In genomic region chr9:109959456-109960150, GRCm38 (mm10) we compare ENCODE assay signal across 28 mouse cellular contexts. TPM values are rescaled to one million over a fixed set of nuclear protein-coding genes. Genes with fewer than 3 reads are reported as not detected.
DNase-seq lines count a peak whose midpoint lies in the region; ATAC-seq and TF ChIP-seq lines count a peak whose summit lies in the region.
"Had no signal": no experiment of that assay in that cellular context is flagged by ENCODE, and none has a peak within 500 bp of the region (broad histone marks: within the 10 kb centered on the region; RNA-seq: fewer than 3 reads in every experiment).

No protein-coding gene starts in this region.

- H3K9ac ChIP-seq in liver, embryonic 14.5 days (replicated peaks), result no peak overlapping the region
- H3K9ac ChIP-seq: forebrain, embryonic 15.5 days; heart, embryonic 12.5 days; hindbrain, embryonic 13.5 days; limb, embryonic 12.5 days; lung, embryonic 14.5 days; midbrain, embryonic 13.5 days had no signal

- H3K4me3 ChIP-seq in layer of hippocampus, adult 2 months, result no peak overlapping the region
- H3K4me3 ChIP-seq in liver, embryonic 14.5 days (ENCODE audit: insufficient read depth in 1 of 2, low read depth in 2 of 2, low read length in 2 of 2), result no peak overlapping the region
- H3K4me3 ChIP-seq: embryonic facial prominence, embryonic 10.5 days; forebrain, embryonic 15.5 days; heart, embryonic 12.5 days; hindbrain, embryonic 13.5 days; limb, embryonic 12.5 days; megakaryocyte, embryonic 14.5 days; midbrain, embryonic 13.5 days had no signal

- H3K4me2 ChIP-seq in liver, embryonic 14.5 days (ENCODE audit: low read depth), result peak overlapping the region; percentile 29; the same call in 1 of the 2 replicates
- H3K4me2 ChIP-seq: forebrain, embryonic 15.5 days; heart, embryonic 12.5 days; hindbrain, embryonic 13.5 days; limb, embryonic 12.5 days; lung, embryonic 14.5 days; midbrain, embryonic 13.5 days had no signal

- 0 out of 4 replicates have a peak, but pooled peaks cover 0 to 2% of the 10 kb centered on the region in 2 experiments for H3K4me1 ChIP-seq in liver, embryonic 14.5 days (replicated peaks; ENCODE audit: control insufficient read depth in 2 of 2, insufficient read depth in 2 of 2, low read length in 1 of 2)
- H3K4me1 ChIP-seq: forebrain, embryonic 15.5 days; hindbrain, embryonic 13.5 days; limb, embryonic 12.5 days; midbrain, embryonic 13.5 days had no signal

- no peaks in the 10 kb centered on the region for H3K9me3 ChIP-seq in liver, embryonic 14.5 days (ENCODE audit: control insufficient read depth, low read length)
- H3K9me3 ChIP-seq: embryonic facial prominence, embryonic 10.5 days; forebrain, embryonic 15.5 days; heart, embryonic 12.5 days; hindbrain, embryonic 13.5 days; limb, embryonic 12.5 days; megakaryocyte, embryonic 14.5 days; midbrain, embryonic 13.5 days had no signal

- no peaks in the 10 kb centered on the region for H3K27me3 ChIP-seq in liver, embryonic 14.5 days (ENCODE audit: control insufficient read depth, insufficient read depth, low read length)
- H3K27me3 ChIP-seq: forebrain, embryonic 15.5 days; heart, embryonic 12.5 days; hindbrain, embryonic 13.5 days; limb, embryonic 12.5 days; megakaryocyte, embryonic 14.5 days; midbrain, embryonic 13.5 days had no signal

- ATAC-seq in liver, embryonic 14.5 days (ENCODE audit: insufficient read depth), result no peak
- ATAC-seq: forebrain, embryonic 15.5 days; inflammation-experienced regulatory T-cells, adult 6 months; midbrain, embryonic 13.5 days had no signal

- DNase-seq in layer of hippocampus, adult 2 months (ENCODE audit: low spot score in 2 of 2), result no peak
- no peak for DNase-seq in layer of hippocampus, postnatal 36 days
- DNase-seq in adipocyte (ENCODE audit: low spot score), result peak; percentile 27
- no peak for DNase-seq in liver, embryonic 14.5 days (ENCODE audit: low read depth in 3 of 3, low spot score in 3 of 3)
- no peak for DNase-seq in urinary bladder, adult 2 months (ENCODE audit: low spot score)
- no peak for DNase-seq in ovary, adult 18-20 months (ENCODE audit: low spot score)
- DNase-seq in spleen, postnatal 14 days (ENCODE audit: low spot score in 2 of 2), result no peak
- DNase-seq: adrenal gland, postnatal 14 days; cerebellum, adult 2 months; cerebellum, postnatal 25 days; gastrocnemius, postnatal 14 days; heart, adult 18-20 months; heart, postnatal 10 days; kidney, adult 18-20 months; lung, embryonic 14.5 days; retina, postnatal 1 day; right cerebral cortex, postnatal 4 days; thymus, adult 18-20 months; thymus, postnatal 4 days had no signal

- H3K27ac ChIP-seq in layer of hippocampus, adult 2 months, result 0 out of 2 replicates have a peak overlapping the region, but pooled peaks have one; percentile 3
- no peak overlapping the region for H3K27ac ChIP-seq in liver, embryonic 14.5 days
- H3K27ac ChIP-seq: embryonic facial prominence, embryonic 10.5 days; forebrain, embryonic 15.5 days; hindbrain, embryonic 13.5 days; kidney, postnatal 0 days; limb, embryonic 12.5 days; midbrain, embryonic 13.5 days had no signal

- no peak for TF ChIP-seq EP300 in liver, embryonic 14.5 days (IDR thresholded peaks at IDR 0.05; ENCODE audit: low read depth)

- no peak for TF ChIP-seq CTCF in layer of hippocampus, adult 2 months (conservative IDR thresholded peaks at IDR 0.05)
- TF ChIP-seq CTCF in liver, embryonic 14.5 days (IDR thresholded peaks at IDR 0.05; ENCODE audit: low read depth), result no peak

- H3K36me3 ChIP-seq in liver, embryonic 14.5 days (replicated peaks; ENCODE audit: control insufficient read depth, insufficient read depth, low read depth), result no peaks in the 10 kb centered on the region
- H3K36me3 ChIP-seq: embryonic facial prominence, embryonic 10.5 days; forebrain, embryonic 15.5 days; heart, embryonic 12.5 days; hindbrain, embryonic 13.5 days; limb, embryonic 12.5 days; midbrain, embryonic 13.5 days had no signal

- 38% methylated on average over 5 of the region's 5 CpGs for WGBS in liver, embryonic 14.5 days (ENCODE audit: insufficient replicate concordance)

RNA-seq across cellular contexts. Expression of gene Map4, which starts 28.3 kb away (rescaled TPM):
- total RNA-seq in layer of hippocampus, adult 2 months (2021), result 100 to 1,000 TPM; 578 to 579 TPM
- 100 to 1,000 TPM; 555 to 604 TPM for total RNA-seq in layer of hippocampus, postnatal 36 days (2021)
- 13.5 and 16.0 TPM in 2 replicates for polyA plus RNA-seq in liver, embryonic 14.5 days (2012; rRNA removed)
- polyA plus RNA-seq in liver, embryonic 14.5 days (2014; fragmentation: Nextera tagmentation; extraction: Ambion mirVana), result 6.6 and 7.7 TPM in 2 replicates
- polyA plus RNA-seq in urinary bladder, adult 2 months (2012; rRNA removed), result 84.3 and 129 TPM in 2 replicates
